Mouse (Mus musculus) left cerebral cortex, postnatal 14 days (tissue): ENCODE results near the gene Ccdc81. TPM values are rescaled to one million over a fixed set of nuclear protein-coding genes. Genes with fewer than 3 reads are reported as not detected.
A peak's percentile ranks its signal among the peaks of the same experiment; 100 is the strongest.

Source experiments
- DNase-seq, 2 experiments: peaks; one replicate each; pipeline ENCODE4 v3.0.0; 2021 to 2022; ENCODE audit warnings: low spot score in 2 of 2, mixed read lengths in 1 of 2
- intact Hi-C: fragments of 180-260 bp; cut with DNase I; formaldehyde crosslinking; loops from one replicate; pipeline ENCODE4 v1.15.1; 2025
- total RNA-seq, 2 experiments: library from RNA; stranded (reverse); gene quantifications; 2 replicates each; pipeline ENCODE4 v1.2.3; 2021

Gene Ccdc81
- total RNA-seq, 2 experiments from 2014 or later, result 0.15 to 0.42 TPM

- no peak for DNase-seq
- intact Hi-C loops, result no loop called here
Observed at GRCm38 (mm10) chr7:89884551-89884950, 18.9 kb downstream of the Ccdc81 start.

- no peak for DNase-seq
- intact Hi-C loops, result no loop called here
Observed at GRCm38 (mm10) chr7:89879686-89880085, 23.7 kb downstream of the Ccdc81 start.

- intact Hi-C loops, result no loop called here
- DNase-seq, result no peak
Observed at GRCm38 (mm10) chr7:89867221-89867620, 36.2 kb downstream of the Ccdc81 start.

GRCm38 (mm10) chr7:89864769-89865168 is 38.7 kb downstream of the Ccdc81 start:
- DNase-seq, result no peak
- intact Hi-C loops, result no loop called here

GRCm38 (mm10) chr7:89856440-89857217 is 46.8 kb downstream of the Ccdc81 start:
- no peak for DNase-seq

GRCm38 (mm10) chr7:89855196-89855595 is 48.2 kb downstream of the Ccdc81 start:
- DNase-seq, result no peak
- intact Hi-C loops, result no loop called here

More at GRCm38 (mm10) chr7:89856440-89857217, 46.8 kb downstream of the Ccdc81 start:
- intact Hi-C loops, result no loop called here

GRCm38 (mm10) chr7:89853131-89853530 is 50.3 kb downstream of the Ccdc81 start:
- intact Hi-C loops, result no loop called here
- DNase-seq, result no peak

- intact Hi-C loops, result no loop called here
Observed at GRCm38 (mm10) chr7:89852158-89853095, 51.0 kb downstream of the Ccdc81 start.

GRCm38 (mm10) chr7:89850510-89850909 is 52.9 kb downstream of the Ccdc81 start:
- intact Hi-C loops, result no loop called here

More at GRCm38 (mm10) chr7:89852158-89853095, 51.0 kb downstream of the Ccdc81 start:
- no peak for DNase-seq

GRCm38 (mm10) chr7:89845669-89846068 is 57.8 kb downstream of the Ccdc81 start:
- intact Hi-C loops, result loop anchor here (10.0 kb wide), 1 partner anchor 371 kb away; no protein-coding TSS in a partner anchor

More at GRCm38 (mm10) chr7:89850510-89850909, 52.9 kb downstream of the Ccdc81 start:
- no peak for DNase-seq

GRCm38 (mm10) chr7:89843533-89843932 is 59.9 kb downstream of the Ccdc81 start:
- intact Hi-C loops, result loop anchor here (10.0 kb wide), 1 partner anchor 369 kb away; no protein-coding TSS in a partner anchor
- DNase-seq, result no peak

More at GRCm38 (mm10) chr7:89845669-89846068, 57.8 kb downstream of the Ccdc81 start:
- DNase-seq, result no peak

GRCm38 (mm10) chr7:89843121-89843520 is 60.3 kb downstream of the Ccdc81 start:
- intact Hi-C loops, result loop anchor here (10.0 kb wide), 1 partner anchor 368 kb away; no protein-coding TSS in a partner anchor
- no peak for DNase-seq

- intact Hi-C loops, result loop anchor here (1.0 to 10.0 kb wide), 2 partner anchors 342 to 368 kb away; no protein-coding TSS in a partner anchor
- DNase-seq, result no peak
Observed at GRCm38 (mm10) chr7:89842404-89842715, 61.1 kb downstream of the Ccdc81 start.

- DNase-seq, result peak; percentile 95
- intact Hi-C loops, result loop anchor here (1.0 to 10.0 kb wide), 2 partner anchors 342 to 367 kb away; no protein-coding TSS in a partner anchor
Observed at GRCm38 (mm10) chr7:89841670-89842403, 61.6 kb downstream of the Ccdc81 start.

- intact Hi-C loops, result loop anchor here (10.0 kb wide), 2 partner anchors 165 to 365 kb away; no protein-coding TSS in a partner anchor
- DNase-seq, result no peak
Observed at GRCm38 (mm10) chr7:89839721-89840120, 63.7 kb downstream of the Ccdc81 start.

GRCm38 (mm10) chr7:89837841-89838240 is 65.6 kb downstream of the Ccdc81 start:
- DNase-seq, result no peak
- intact Hi-C loops, result loop anchor here (10.0 kb wide), 1 partner anchor 163 kb away; no protein-coding TSS in a partner anchor

- DNase-seq, result no peak
- intact Hi-C loops, result loop anchor here (10.0 kb wide), 1 partner anchor 162 kb away; no protein-coding TSS in a partner anchor
Observed at GRCm38 (mm10) chr7:89836676-89837075, 66.8 kb downstream of the Ccdc81 start.

GRCm38 (mm10) chr7:89835566-89835965 is 67.9 kb downstream of the Ccdc81 start:
- intact Hi-C loops, result loop anchor here (10.0 kb wide), 1 partner anchor 161 kb away; no protein-coding TSS in a partner anchor
- DNase-seq, result no peak

- intact Hi-C loops, result loop anchor here (10.0 kb wide), 1 partner anchor 159 kb away; no protein-coding TSS in a partner anchor
- DNase-seq, result no peak
Observed at GRCm38 (mm10) chr7:89833521-89833920, 69.9 kb downstream of the Ccdc81 start.
